Mouse (Mus musculus) myocyte (in vitro differentiated cells): ENCODE measurements around the gene Gm20388. TPM values are rescaled to one million over a fixed set of nuclear protein-coding genes. Genes with fewer than 3 reads are reported as not detected.

Source experiments
- H3K27me3 ChIP-seq: one replicate; pipeline ENCODE4 v1.6.1; 2011; ENCODE audit not compliant: control insufficient read depth, insufficient read depth, insufficient read length
- H3K36me3 ChIP-seq: one replicate; pipeline ENCODE4 v1.6.1; 2011; ENCODE audit not compliant: control insufficient read depth, insufficient read depth
- H3K4me2 ChIP-seq: one replicate; pipeline ENCODE4 v1.6.1; 2011; ENCODE audit warnings: low read depth, control low read depth
- H3K4me3 ChIP-seq: one replicate; pipeline ENCODE4 v1.5.1; 2011; ENCODE audit warnings: mild to moderate bottlenecking, control low read depth, moderate library complexity
- H3K79me2 ChIP-seq: one replicate; pipeline ENCODE4 v1.6.1; 2011; ENCODE audit not compliant: control insufficient read depth, insufficient read depth
- H3ac ChIP-seq: one replicate; pipeline ENCODE4 v1.6.1; 2011; ENCODE audit not compliant: control insufficient read depth, insufficient read length
- CEBPB ChIP-seq: IDR thresholded peaks from 2 replicates; pipeline ENCODE4 v1.6.1; 2011; ENCODE audit warnings: mild to moderate bottlenecking, moderate library complexity; ENCODE audit not compliant: poor library complexity, insufficient read depth, severe bottlenecking
- E2F4 ChIP-seq: IDR thresholded peaks from one replicate; pipeline ENCODE4 v1.6.1; 2011; ENCODE audit warnings: mild to moderate bottlenecking, control low read depth, moderate library complexity; ENCODE audit not compliant: insufficient read depth
- MAX ChIP-seq: IDR thresholded peaks from one replicate; pipeline ENCODE4 v1.6.1; 2011; ENCODE audit warnings: low read depth, mild to moderate bottlenecking, control low read depth
- MYOD1 ChIP-seq, 3 experiments: IDR thresholded peaks; one replicate each; pipeline ENCODE4 v1.6.1; 2011; ENCODE audit warnings: control low read depth in 2 of 3, low read depth in 2 of 3, mild to moderate bottlenecking in 2 of 3, moderate library complexity in 1 of 3; ENCODE audit not compliant: insufficient read length in 2 of 3, control insufficient read depth in 1 of 3
- MYOG ChIP-seq, 3 experiments: IDR thresholded peaks; one replicate each; pipeline ENCODE4 v1.6.1; 2011; ENCODE audit warnings: control low read depth in 2 of 3, low read depth in 2 of 3, mild to moderate bottlenecking in 2 of 3; ENCODE audit not compliant: insufficient read length in 2 of 3, control insufficient read depth in 1 of 3, insufficient read depth in 1 of 3
- POLR2A ChIP-seq: IDR thresholded peaks from one replicate; pipeline ENCODE4 v1.6.1; 2011; ENCODE audit warnings: low read depth, mild to moderate bottlenecking, control low read depth, moderate library complexity; ENCODE audit not compliant: insufficient read length
- POLR2AphosphoS2 ChIP-seq: IDR thresholded peaks from one replicate; pipeline ENCODE4 v1.6.1; 2011; ENCODE audit warnings: low read depth, control low read depth; ENCODE audit not compliant: insufficient read length
- REST ChIP-seq: IDR thresholded peaks from one replicate; pipeline ENCODE4 v1.6.1; 2011; ENCODE audit warnings: mild to moderate bottlenecking, control low read depth, moderate library complexity; ENCODE audit not compliant: insufficient read depth, insufficient read length
- SRF ChIP-seq: IDR thresholded peaks from one replicate; pipeline ENCODE4 v1.6.1; 2011; ENCODE audit warnings: low read depth; ENCODE audit not compliant: control insufficient read depth, insufficient read length
- TCF12 ChIP-seq: IDR thresholded peaks from one replicate; pipeline ENCODE4 v1.6.1; 2011; ENCODE audit warnings: mild to moderate bottlenecking, control low read depth; ENCODE audit not compliant: poor library complexity, insufficient read depth, severe bottlenecking
- TCF3 ChIP-seq: IDR thresholded peaks from one replicate; pipeline ENCODE4 v1.6.1; 2011; ENCODE audit warnings: low read depth, control low read depth; ENCODE audit not compliant: insufficient read length
- USF1 ChIP-seq: IDR thresholded peaks from one replicate; pipeline ENCODE4 v1.6.1; 2011; ENCODE audit warnings: low read depth, mild to moderate bottlenecking, control low read depth, moderate library complexity
- polyA plus RNA-seq: library from polyadenylated mRNA; unstranded; fragments of >200 nt; fragmentation: generic; extraction: Trizol; gene quantifications from one replicate; pipeline ENCODE4 v1.2.1, GENCODE M21; 2012; ENCODE audit warnings: missing spikeins

Gm20388 gene
- polyA plus RNA-seq, 1 experiment, result 15.3 TPM

GRCm38 (mm10) chr8:123283991-123284390 is 3373.3 kb downstream of the Gm20388 start:
- Histone ChIP-seq H3K4me2 (no peak overlapping the region), H3K27me3 (no peaks in the 10 kb centered on the region), H3K79me2 (no peaks in the 10 kb centered on the region), H3K36me3 (no peaks in the 10 kb centered on the region), H3K4me3 (no peak overlapping the region), H3ac (no peak overlapping the region)
- no peak for TF ChIP-seq SRF
- TF ChIP-seq E2F4, result no peak
- no peak for TF ChIP-seq REST
- TF ChIP-seq MAX, result no peak
- TF ChIP-seq TCF12, result no peak
- TF ChIP-seq POLR2AphosphoS2, result no peak
- TF ChIP-seq MYOD1 (IDR thresholded peaks at IDR 0.05; ENCODE audit: control insufficient read depth in 1 of 3, insufficient read length in 2 of 3, low read depth in 2 of 3), result no peak
- TF ChIP-seq MYOG (IDR thresholded peaks at IDR 0.05; ENCODE audit: control insufficient read depth in 1 of 3, insufficient read depth in 1 of 3, insufficient read length in 2 of 3, low read depth in 2 of 3), result no peak
- no peak for TF ChIP-seq TCF3
- no peak for TF ChIP-seq USF1
- TF ChIP-seq CEBPB, result no peak
- TF ChIP-seq POLR2A, result no peak

GRCm38 (mm10) chr8:123284493-123284892 is 3373.9 kb downstream of the Gm20388 start:
- TF ChIP-seq SRF, result no peak
- TF ChIP-seq MAX, result no peak
- no peak for TF ChIP-seq MYOG (IDR thresholded peaks at IDR 0.05; ENCODE audit: control insufficient read depth in 1 of 3, insufficient read depth in 1 of 3, insufficient read length in 2 of 3, low read depth in 2 of 3)
- TF ChIP-seq TCF12, result no peak
- no peak for TF ChIP-seq MYOD1 (IDR thresholded peaks at IDR 0.05; ENCODE audit: control insufficient read depth in 1 of 3, insufficient read length in 2 of 3, low read depth in 2 of 3)
- no peak for TF ChIP-seq REST
- TF ChIP-seq POLR2AphosphoS2, result no peak
- no peak for TF ChIP-seq E2F4
- no peak for TF ChIP-seq USF1
- TF ChIP-seq POLR2A, result no peak
- no peak for TF ChIP-seq CEBPB
- no peak for TF ChIP-seq TCF3
- Histone ChIP-seq H3K4me2 (no peak overlapping the region), H3ac (no peak overlapping the region), H3K36me3 (no peaks in the 10 kb centered on the region), H3K27me3 (no peaks in the 10 kb centered on the region), H3K4me3 (no peak overlapping the region), H3K79me2 (no peaks in the 10 kb centered on the region)

GRCm38 (mm10) chr8:123287362-123287761 is 3376.7 kb downstream of the Gm20388 start:
- H3ac ChIP-seq, result no peak overlapping the region
- TF ChIP-seq MYOG (IDR thresholded peaks at IDR 0.05; ENCODE audit: control insufficient read depth in 1 of 3, insufficient read depth in 1 of 3, insufficient read length in 2 of 3, low read depth in 2 of 3) (no peak), SRF (no peak), TCF12 (no peak), MAX (no peak), E2F4 (no peak), POLR2A (no peak), CEBPB (no peak), POLR2AphosphoS2 (no peak), REST (no peak), TCF3 (no peak), USF1 (no peak), MYOD1 (IDR thresholded peaks at IDR 0.05; ENCODE audit: control insufficient read depth in 1 of 3, insufficient read length in 2 of 3, low read depth in 2 of 3) (no peak)
- H3K27me3 ChIP-seq, result no peaks in the 10 kb centered on the region
- no peak overlapping the region for H3K4me3 ChIP-seq
- H3K36me3 ChIP-seq, result no peaks in the 10 kb centered on the region
- H3K4me2 ChIP-seq, result no peak overlapping the region
- H3K79me2 ChIP-seq, result no peaks in the 10 kb centered on the region

GRCm38 (mm10) chr8:123290166-123290565 is 3379.5 kb downstream of the Gm20388 start:
- TF ChIP-seq POLR2A, result no peak
- no peak for TF ChIP-seq USF1
- Histone ChIP-seq H3ac (no peak overlapping the region), H3K79me2 (no peaks in the 10 kb centered on the region), H3K27me3 (no peaks in the 10 kb centered on the region), H3K4me3 (no peak overlapping the region), H3K36me3 (no peaks in the 10 kb centered on the region), H3K4me2 (no peak overlapping the region)

- no peak overlapping the region for H3K4me3 ChIP-seq
- TF ChIP-seq POLR2AphosphoS2 (no peak), REST (no peak), CEBPB (no peak), MYOG (IDR thresholded peaks at IDR 0.05; ENCODE audit: control insufficient read depth in 1 of 3, insufficient read depth in 1 of 3, insufficient read length in 2 of 3, low read depth in 2 of 3) (no peak), E2F4 (no peak), TCF12 (no peak), SRF (no peak), POLR2A (no peak), USF1 (no peak), MYOD1 (IDR thresholded peaks at IDR 0.05; ENCODE audit: control insufficient read depth in 1 of 3, insufficient read length in 2 of 3, low read depth in 2 of 3) (no peak), MAX (no peak), TCF3 (no peak)
- no peaks in the 10 kb centered on the region for H3K79me2 ChIP-seq
- H3K36me3 ChIP-seq, result no peaks in the 10 kb centered on the region
- no peak overlapping the region for H3K4me2 ChIP-seq
- H3K27me3 ChIP-seq, result no peaks in the 10 kb centered on the region
- no peak overlapping the region for H3ac ChIP-seq
Measured at GRCm38 (mm10) chr8:123290679-123291078, 3380.0 kb downstream of the Gm20388 start.
